ENCODE assay signal across 25 mouse cellular contexts in the genomic region with DNA sequence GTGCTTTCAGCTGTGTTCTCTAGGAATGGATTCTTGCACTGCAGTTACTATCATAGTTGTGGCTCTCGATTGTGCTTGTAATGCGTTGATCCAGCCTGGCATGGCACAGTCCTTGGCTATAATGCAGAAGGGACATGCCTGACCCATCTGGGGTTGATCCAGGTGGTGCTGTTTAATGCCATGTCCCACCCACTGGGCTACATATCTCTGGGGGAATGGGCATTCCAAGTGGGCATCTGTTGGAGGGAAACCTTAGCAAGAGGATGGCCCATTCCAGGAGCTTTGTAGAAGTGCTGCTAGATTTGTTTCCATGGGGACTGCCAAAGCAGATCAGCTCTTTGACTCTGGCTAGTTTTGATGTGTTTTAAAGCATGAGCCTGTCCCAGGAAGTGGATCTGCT.
DNase-seq lines count a peak whose midpoint lies in the region; ATAC-seq and TF ChIP-seq lines count a peak whose summit lies in the region.
"Had no signal": no experiment of that assay in that cellular context is flagged by ENCODE, and none has a peak within 500 bp of the region (broad histone marks: within the 10 kb centered on the region; RNA-seq: fewer than 3 reads in every experiment).

No protein-coding gene starts in this region.

- TF ChIP-seq CTCF in hindbrain, postnatal 0 days (IDR thresholded peaks at IDR 0.05; ENCODE audit: low read depth), result no peak
- TF ChIP-seq CTCF in cerebellum, adult 2 months (IDR thresholded peaks at IDR 0.05; ENCODE audit: borderline replicate concordance, insufficient read depth, low read depth, low read length), result no peak

- ATAC-seq in hindbrain, postnatal 0 days, result peak; percentile 48; the same call in 1 of the 2 replicates
- ATAC-seq in hindbrain, embryonic 16.5 days, result no peak
- ATAC-seq in granulocyte monocyte progenitor cell, adult 5-6 weeks (replicated peaks; ENCODE audit: poor library complexity, severe bottlenecking), result no peak
- ATAC-seq in liver, embryonic 11.5 days (replicated peaks; ENCODE audit: low FRiP score), result no peak
- ATAC-seq in frontal cortex, adult (ENCODE audit: low TSS enrichment), result no peak
- ATAC-seq: activated CD4-positive, CD25-positive, alpha-beta regulatory T cell, adult 4 months; forebrain, postnatal 0 days; intestine, embryonic 16.5 days had no signal

- no peak overlapping the region for H3K9ac ChIP-seq in hindbrain, postnatal 0 days (replicated peaks; ENCODE audit: low read length)
- no peak overlapping the region for H3K9ac ChIP-seq in hindbrain, embryonic 16.5 days (ENCODE audit: low read depth, low read length)
- H3K9ac ChIP-seq in liver, embryonic 11.5 days (ENCODE audit: low read depth, low read length), result no peak overlapping the region
- H3K9ac ChIP-seq: embryonic facial prominence, embryonic 13.5 days; forebrain, embryonic 12.5 days; forebrain, postnatal 0 days; heart, embryonic 15.5 days; hindbrain, embryonic 13.5 days had no signal

- no peaks in the 10 kb centered on the region for H3K36me3 ChIP-seq in hindbrain, postnatal 0 days (ENCODE audit: insufficient read depth, low read length)
- 0 out of 2 replicates have a peak, but pooled peaks cover 2% of the 10 kb centered on the region for H3K36me3 ChIP-seq in hindbrain, embryonic 16.5 days (ENCODE audit: control insufficient read depth, insufficient read depth, low read length)
- no peaks in the 10 kb centered on the region for H3K36me3 ChIP-seq in liver, embryonic 11.5 days (ENCODE audit: control insufficient read depth, insufficient read depth, low read length)
- H3K36me3 ChIP-seq: embryonic facial prominence, embryonic 13.5 days; forebrain, embryonic 12.5 days; heart, embryonic 15.5 days had no signal

- DNase-seq in hindbrain, postnatal 0 days (ENCODE audit: low spot score), result peak; percentile 36
- peak; percentile 57 for DNase-seq in brain, adult 2 months (ENCODE audit: low read depth, low spot score)
- peak; percentile 50 to 56 for DNase-seq in cerebellum, adult 2 months
- peak; percentile 94 to 97 for DNase-seq in cerebellum, postnatal 10 days
- DNase-seq in liver, embryonic 11.5 days (ENCODE audit: low spot score), result no peak
- DNase-seq: adrenal gland, adult 2 months; adrenal gland, postnatal 25 days; forebrain, postnatal 0 days; gastrocnemius, adult 2 months; gastrocnemius, postnatal 25 days; heart, adult 18-20 months; heart, postnatal 14 days; kidney, adult 2 months had no signal

- H3K27ac ChIP-seq in hindbrain, postnatal 0 days, result no peak overlapping the region
- no peak overlapping the region for H3K27ac ChIP-seq in hindbrain, embryonic 16.5 days (ENCODE audit: low read depth, low read length)
- H3K27ac ChIP-seq in cerebellum, adult 2 months (ENCODE audit: insufficient read depth, low read length), result 0 out of 2 replicates have a peak overlapping the region, but pooled peaks have one; percentile 0
- H3K27ac ChIP-seq in liver, embryonic 11.5 days (ENCODE audit: low read depth, low read length), result no peak overlapping the region
- H3K27ac ChIP-seq: embryonic facial prominence, embryonic 13.5 days; forebrain, embryonic 12.5 days; gastrocnemius, adult 2 months; heart, embryonic 15.5 days; hindbrain, embryonic 13.5 days had no signal

- 62% methylated on average over 2 of the region's 2 CpGs for WGBS in hindbrain, postnatal 0 days
- 88% methylated on average over 2 of the region's 2 CpGs for WGBS in hindbrain, embryonic 16.5 days
- 23% methylated on average over 2 of the region's 2 CpGs for WGBS in cerebellum, adult 2 months
- 89% methylated on average over 2 of the region's 2 CpGs for WGBS in liver, embryonic 11.5 days

- no peaks in the 10 kb centered on the region; the same call in 1 of the 2 replicates for H3K4me1 ChIP-seq in hindbrain, postnatal 0 days (ENCODE audit: insufficient read depth, low read length)
- no peaks in the 10 kb centered on the region for H3K4me1 ChIP-seq in hindbrain, embryonic 16.5 days (ENCODE audit: control insufficient read depth, insufficient read depth, low read depth, low read length)
- peaks cover 63% of the 10 kb centered on the region for H3K4me1 ChIP-seq in cerebellum, adult 2 months (ENCODE audit: control insufficient read depth, insufficient read depth, low read length)
- no peaks in the 10 kb centered on the region; the same call in 1 of the 2 replicates for H3K4me1 ChIP-seq in liver, embryonic 11.5 days (replicated peaks; ENCODE audit: control insufficient read depth, insufficient read depth, low read length)
- H3K4me1 ChIP-seq: embryonic facial prominence, embryonic 13.5 days had no signal

- no peak overlapping the region for H3K4me3 ChIP-seq in hindbrain, postnatal 0 days (ENCODE audit: low read length)
- H3K4me3 ChIP-seq in hindbrain, embryonic 16.5 days (ENCODE audit: low read length), result no peak overlapping the region
- H3K4me3 ChIP-seq in cerebellum, adult 2 months (replicated peaks; ENCODE audit: insufficient read depth, low read depth, low read length), result no peak overlapping the region
- H3K4me3 ChIP-seq in liver, embryonic 11.5 days (ENCODE audit: low read depth, low read length), result no peak overlapping the region
- H3K4me3 ChIP-seq: embryonic facial prominence, embryonic 13.5 days; forebrain, embryonic 12.5 days; gastrocnemius, adult 2 months; heart, embryonic 15.5 days; hindbrain, embryonic 13.5 days had no signal

- H3K27me3 ChIP-seq in hindbrain, postnatal 0 days (ENCODE audit: insufficient read depth, low read length), result no peaks in the 10 kb centered on the region
- H3K27me3 ChIP-seq in hindbrain, embryonic 16.5 days (replicated peaks; ENCODE audit: control insufficient read depth, insufficient read depth, low read length), result no peaks in the 10 kb centered on the region
- H3K27me3 ChIP-seq in cerebellum, adult 2 months (ENCODE audit: control insufficient read depth, insufficient read depth, low read length), result no peaks in the 10 kb centered on the region
- no peaks in the 10 kb centered on the region for H3K27me3 ChIP-seq in liver, embryonic 11.5 days (replicated peaks; ENCODE audit: control insufficient read depth, insufficient read depth, low read length)
- H3K27me3 ChIP-seq: CH12.LX; embryonic facial prominence, embryonic 13.5 days; forebrain, embryonic 12.5 days; hindbrain, embryonic 13.5 days; Patski had no signal

- TF ChIP-seq POLR2A in cerebellum, adult 2 months (IDR thresholded peaks at IDR 0.05; ENCODE audit: borderline replicate concordance, insufficient read depth, low read length), result no peak

- no peak overlapping the region for H3K4me2 ChIP-seq in hindbrain, postnatal 0 days (ENCODE audit: low read depth, low read length)
- H3K4me2 ChIP-seq in hindbrain, embryonic 16.5 days (ENCODE audit: low read length), result no peak overlapping the region
- no peak overlapping the region for H3K4me2 ChIP-seq in liver, embryonic 11.5 days
- H3K4me2 ChIP-seq: embryonic facial prominence, embryonic 13.5 days; forebrain, embryonic 12.5 days; heart, embryonic 11.5 days; heart, embryonic 15.5 days; hindbrain, embryonic 13.5 days had no signal

- no peaks in the 10 kb centered on the region for H3K9me3 ChIP-seq in hindbrain, postnatal 0 days (ENCODE audit: low read length)
- H3K9me3 ChIP-seq in hindbrain, embryonic 16.5 days (ENCODE audit: control insufficient read depth, low read length), result no peaks in the 10 kb centered on the region
- no peaks in the 10 kb centered on the region for H3K9me3 ChIP-seq in liver, embryonic 11.5 days (ENCODE audit: control insufficient read depth, low read length)
- H3K9me3 ChIP-seq: embryonic facial prominence, embryonic 13.5 days; forebrain, embryonic 12.5 days; heart, embryonic 15.5 days; hindbrain, embryonic 13.5 days had no signal
